Mouse (Mus musculus) stomach, postnatal 0 days (tissue): ENCODE measurements at regions not wholly inside any gene's neighbourhood (a gene's known extent, or its start where the extent isn't known, plus 50 kb on each side); places are given as distances from the start of the nearest gene placed in this dataset.

ENCODE experiments used
- CTCF ChIP-seq: IDR thresholded peaks from 2 replicates; pipeline ENCODE4 v1.5.1; 2016; ENCODE audit warnings: antibody characterized with exemption, low read depth, mild to moderate bottlenecking, moderate library complexity
- EP300 ChIP-seq: optimal IDR thresholded peaks from 2 replicates; pipeline ENCODE3; 2016; ENCODE audit warnings: antibody characterized with exemption

GRCm38 (mm10) chr15:87108411-87108810, 435.7 kb upstream of the Fam19a5 start:
- TF ChIP-seq CTCF (no peak), EP300 (no peak)
